8 mouse cellular contexts compared by ENCODE assay signal in the genomic region with DNA sequence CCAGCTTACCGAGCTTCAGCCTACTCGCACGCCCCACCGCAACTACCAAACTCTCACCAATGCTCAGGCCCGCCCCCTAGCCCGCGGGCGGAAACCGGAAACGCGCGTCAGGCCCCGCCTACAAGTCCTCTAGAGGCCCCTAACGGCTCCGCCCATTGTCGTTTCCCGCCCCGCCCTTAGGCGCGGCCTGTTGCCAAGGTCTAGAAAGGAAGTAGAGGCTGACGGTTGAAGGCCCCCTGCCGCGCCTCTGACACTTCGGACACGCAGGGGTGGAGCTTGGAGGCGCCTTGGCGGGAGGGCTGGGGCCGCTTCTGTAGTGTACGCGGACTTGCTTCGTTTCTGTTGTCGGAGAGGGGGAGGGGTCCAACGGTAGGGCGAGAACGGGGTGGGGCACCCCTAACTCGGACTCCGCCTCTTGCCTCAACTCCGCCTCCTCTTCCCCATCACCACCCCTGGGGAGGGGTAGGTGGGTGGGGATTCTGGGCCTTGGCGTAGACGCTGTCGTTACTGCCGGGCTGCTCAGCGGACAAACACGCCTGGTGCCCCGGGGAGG. TPM values are rescaled to one million over a fixed set of nuclear protein-coding genes. Genes with fewer than 3 reads are reported as not detected.
DNase-seq lines count a peak whose midpoint lies in the region; ATAC-seq and TF ChIP-seq lines count a peak whose summit lies in the region.

A gene (minus strand): TSS at position 67 of the 553 bp plus-strand sequence.
A gene (plus strand): TSS at position 489 of the 553 bp plus-strand sequence.

- H3K36me3 ChIP-seq in CH12.LX (replicated peaks in 1 of 2; ENCODE audit: control insufficient read depth in 1 of 2, insufficient read depth in 1 of 2, low read length in 1 of 2), result peaks cover 5 to 20% of the 10 kb centered on the region in 2 experiments
- no peaks in the 10 kb centered on the region; the same call in 1 of the 2 replicates for H3K36me3 ChIP-seq in forebrain, embryonic 12.5 days (replicated peaks)
- 0 out of 2 replicates have a peak, but pooled peaks cover under 1% of the 10 kb centered on the region for H3K36me3 ChIP-seq in heart, postnatal 0 days (replicated peaks; ENCODE audit: control insufficient read depth, insufficient read depth, low read length)
- no peaks in the 10 kb centered on the region for H3K36me3 ChIP-seq in liver, embryonic 16.5 days (ENCODE audit: control insufficient read depth, insufficient read depth)
- peaks cover 16% of the 10 kb centered on the region; the same call in 1 of the 2 replicates for H3K36me3 ChIP-seq in neural tube, embryonic 13.5 days
- no peaks in the 10 kb centered on the region for H3K36me3 ChIP-seq in testis, adult 2 months (ENCODE audit: control insufficient read depth, insufficient read depth, low read length)

- WGBS in forebrain, embryonic 12.5 days, result 17% methylated on average over 38 of the region's 45 CpGs
- 14% methylated on average over 37 of the region's 45 CpGs for WGBS in heart, postnatal 0 days
- WGBS in liver, embryonic 16.5 days (ENCODE audit: insufficient replicate concordance), result 17% methylated on average over 40 of the region's 45 CpGs
- 17% methylated on average over 34 of the region's 45 CpGs for whole genome bisulfite sequencing in neural tube, embryonic 13.5 days

- no peaks in the 10 kb centered on the region for H3K27me3 ChIP-seq in CH12.LX (replicated peaks)
- no peaks in the 10 kb centered on the region for H3K27me3 ChIP-seq in forebrain, embryonic 12.5 days
- H3K27me3 ChIP-seq in heart, postnatal 0 days (ENCODE audit: control insufficient read depth, insufficient read depth, low read length), result no peaks in the 10 kb centered on the region
- no peaks in the 10 kb centered on the region for H3K27me3 ChIP-seq in liver, embryonic 16.5 days (ENCODE audit: control insufficient read depth, insufficient read depth, low read depth, low read length)
- H3K27me3 ChIP-seq in neural tube, embryonic 13.5 days, result no peaks in the 10 kb centered on the region
- no peaks in the 10 kb centered on the region for H3K27me3 ChIP-seq in testis, adult 2 months (ENCODE audit: control insufficient read depth, insufficient read depth, low read length)

- H3K79me2 ChIP-seq in CH12.LX (replicated peaks; ENCODE audit: control insufficient read depth, extremely low read depth, insufficient read depth, poor library complexity, severe bottlenecking), result peaks cover 28% of the 10 kb centered on the region

- peak; percentile 92 for ATAC-seq in forebrain, embryonic 12.5 days (ENCODE audit: low FRiP score)
- ATAC-seq in heart, postnatal 0 days (ENCODE audit: insufficient read depth, low read depth), result peak; percentile 91
- peak; percentile 91 for ATAC-seq in liver, embryonic 16.5 days (ENCODE audit: low read depth)
- ATAC-seq in neural tube, embryonic 13.5 days (ENCODE audit: low read depth), result peak; percentile 90

- dilution Hi-C loops in CH12.LX (cut with MboI; ENCODE audit: extremely low pct_ligation_motif_present, extremely low pct_unique_long_range_greater_than_20kb, low sequenced_read_pairs), result no loop called here

- peak within 1 kb of the TSS; percentile 71 for H3K9ac ChIP-seq in CH12.LX (ENCODE audit: insufficient read depth, low read depth)
- peak within 1 kb of the TSS; percentile 54 for H3K9ac ChIP-seq in forebrain, embryonic 12.5 days
- peak within 1 kb of the TSS; percentile 69 for H3K9ac ChIP-seq in heart, postnatal 0 days (replicated peaks; ENCODE audit: low read depth, low read length)
- H3K9ac ChIP-seq in liver, embryonic 16.5 days (ENCODE audit: low read depth, low read length), result peak within 1 kb of the TSS; percentile 64
- peak within 1 kb of the TSS; percentile 71 for H3K9ac ChIP-seq in neural tube, embryonic 13.5 days

- H3K4me2 ChIP-seq in CH12.LX (ENCODE audit: insufficient read depth, low read depth, poor library complexity, severe bottlenecking), result peak within 1 kb of the TSS; percentile 83
- H3K4me2 ChIP-seq in forebrain, embryonic 12.5 days, result peak within 1 kb of the TSS; percentile 66
- H3K4me2 ChIP-seq in heart, postnatal 0 days (ENCODE audit: low read depth, low read length), result peak within 1 kb of the TSS; percentile 71
- H3K4me2 ChIP-seq in liver, embryonic 16.5 days (ENCODE audit: low read depth, low read length), result peak within 1 kb of the TSS; percentile 76
- peak within 1 kb of the TSS; percentile 68 for H3K4me2 ChIP-seq in neural tube, embryonic 13.5 days

- DNase-seq in CH12.LX (ENCODE audit: extremely low read depth), result peak; percentile 96
- DNase-seq in c-Kit-positive CD71-positive TER-119-negative erythroid progenitor cells, embryonic 14.5 days (ENCODE audit: low read depth), result peak; percentile 90
- peak; percentile 87 for DNase-seq in heart, postnatal 0 days (ENCODE audit: low spot score)
- DNase-seq in kidney, postnatal 4 days, result peak; percentile 96

- peak within 1 kb of the TSS; percentile 97 for H3K27ac ChIP-seq in CH12.LX (ENCODE audit: insufficient read depth, low read depth)
- peak within 1 kb of the TSS; percentile 82 for H3K27ac ChIP-seq in forebrain, embryonic 12.5 days
- H3K27ac ChIP-seq in heart, postnatal 0 days (ENCODE audit: low read depth), result peak within 1 kb of the TSS; percentile 86
- H3K27ac ChIP-seq in liver, embryonic 16.5 days (ENCODE audit: low read length), result peak within 1 kb of the TSS; percentile 94
- peak within 1 kb of the TSS; percentile 79 for H3K27ac ChIP-seq in neural tube, embryonic 13.5 days (replicated peaks)
- peak within 1 kb of the TSS; percentile 57 for H3K27ac ChIP-seq in testis, adult 2 months (ENCODE audit: control insufficient read depth, insufficient read depth, low read depth, low read length)

- H3K4me3 ChIP-seq in CH12.LX (replicated peaks in 1 of 3; ENCODE audit: low read depth in 2 of 3, low read length in 2 of 3, poor library complexity in 1 of 3), result peak within 1 kb of the TSS; percentile 68 to 76 (median 68)
- H3K4me3 ChIP-seq in forebrain, embryonic 12.5 days (replicated peaks), result peak within 1 kb of the TSS; percentile 52
- peak within 1 kb of the TSS; percentile 64 for H3K4me3 ChIP-seq in heart, postnatal 0 days (ENCODE audit: low read depth, low read length)
- peak within 1 kb of the TSS; percentile 72 for H3K4me3 ChIP-seq in liver, embryonic 16.5 days (ENCODE audit: low read depth, low read length)
- H3K4me3 ChIP-seq in neural tube, embryonic 13.5 days, result peak within 1 kb of the TSS; percentile 49
- H3K4me3 ChIP-seq in testis, adult 2 months (ENCODE audit: control insufficient read depth, low read depth, low read length), result peak within 1 kb of the TSS; percentile 91

- in situ Hi-C loops in CH12.LX (cut with MboI; ENCODE audit: low pct_ligation_motif_present, low pct_unique_long_range_greater_than_20kb, low sequenced_read_pairs), result no loop called here

- H3K9me3 ChIP-seq in CH12.LX (replicated peaks; ENCODE audit: low read length), result no peaks in the 10 kb centered on the region
- no peaks in the 10 kb centered on the region for H3K9me3 ChIP-seq in forebrain, embryonic 12.5 days
- H3K9me3 ChIP-seq in heart, postnatal 0 days (replicated peaks; ENCODE audit: control insufficient read depth, low read length), result no peaks in the 10 kb centered on the region
- no peaks in the 10 kb centered on the region for H3K9me3 ChIP-seq in liver, embryonic 16.5 days (replicated peaks; ENCODE audit: control insufficient read depth, low read length)
- no peaks in the 10 kb centered on the region for H3K9me3 ChIP-seq in neural tube, embryonic 13.5 days

- no peak for TF ChIP-seq RAD21 in CH12.LX (IDR thresholded peaks at IDR 0.05; ENCODE audit: low read depth, low read length)

- no peak for TF ChIP-seq CTCF in CH12.LX (conservative IDR thresholded peaks at IDR 0.05 in 1 of 2, IDR thresholded peaks at IDR 0.05 in 1 of 2; ENCODE audit: low read depth in 2 of 2, low read length in 2 of 2)
- TF ChIP-seq CTCF in heart, postnatal 0 days (IDR thresholded peaks at IDR 0.05; ENCODE audit: low read depth), result no peak
- TF ChIP-seq CTCF in testis, adult 2 months (IDR thresholded peaks at IDR 0.05; ENCODE audit: control insufficient read depth, insufficient read depth, insufficient replicate concordance, low read depth, low read length), result no peak

- H3K4me1 ChIP-seq in CH12.LX (ENCODE audit: control insufficient read depth in 1 of 2, insufficient read depth in 2 of 2), result peaks cover 10 to 32% of the 10 kb centered on the region in 2 experiments; a peak in 3 of 4 replicates
- peaks cover 35% of the 10 kb centered on the region for H3K4me1 ChIP-seq in forebrain, embryonic 12.5 days
- H3K4me1 ChIP-seq in heart, postnatal 0 days (ENCODE audit: control insufficient read depth, insufficient read depth), result peaks cover 11% of the 10 kb centered on the region; the same call in 1 of the 2 replicates
- peaks cover 28% of the 10 kb centered on the region for H3K4me1 ChIP-seq in liver, embryonic 16.5 days (ENCODE audit: control insufficient read depth, low read depth, low read length)
- peaks cover 35% of the 10 kb centered on the region for H3K4me1 ChIP-seq in neural tube, embryonic 13.5 days (replicated peaks)
- peaks cover 10% of the 10 kb centered on the region for H3K4me1 ChIP-seq in testis, adult 2 months (ENCODE audit: control insufficient read depth, insufficient read depth, low read length)

- no peak for TF ChIP-seq EP300 in CH12.LX (IDR thresholded peaks at IDR 0.05; ENCODE audit: low read length)
- peak; percentile 90 for TF ChIP-seq EP300 in heart, postnatal 0 days (IDR thresholded peaks at IDR 0.05; ENCODE audit: low read depth)

- peak; percentile 88 for TF ChIP-seq POLR2A in CH12.LX (IDR thresholded peaks at IDR 0.05; ENCODE audit: low read depth, low read length)
- TF ChIP-seq POLR2A in testis, adult 2 months (IDR thresholded peaks at IDR 0.05; ENCODE audit: control insufficient read depth, low read depth, low read length), result peak; percentile 81

RNA-seq across cellular contexts. Expression of the first gene that starts in this region (rescaled TPM):
- total RNA-seq in CH12.LX (2012; rRNA removed) (119 and 134 TPM in 2 replicates), CH12.LX (2014; rRNA removed) (239 TPM in 2 replicates)
- 176 and 181 TPM in 2 replicates for polyA plus RNA-seq in CH12.LX (2012; ENCODE audit: insufficient read length, low read depth)
- polyA plus RNA-seq in forebrain, embryonic 12.5 days (2016; fragmentation: Nextera tagmentation; extraction: Ambion mirVana), result 105 and 117 TPM in 2 replicates
- 65.5 and 65.7 TPM in 2 replicates for total RNA-seq in heart, postnatal 0 days (2014; rRNA removed; ENCODE audit: low replicate concordance)
- polyA plus RNA-seq in heart, postnatal 0 days (2015; fragmentation: Nextera tagmentation; extraction: Ambion mirVana), result 148 and 159 TPM in 2 replicates
- polyA plus RNA-seq in liver, embryonic 16.5 days (2015; fragmentation: Nextera tagmentation; extraction: Ambion mirVana), result 129 and 137 TPM in 2 replicates
- polyA plus RNA-seq in neural tube, embryonic 13.5 days (2015; fragmentation: Nextera tagmentation; extraction: Ambion mirVana), result 147 and 150 TPM in 2 replicates
- 10.8 and 12.2 TPM in 2 replicates for polyA plus RNA-seq in testis, adult 2 months (2012; rRNA removed)

RNA-seq across cellular contexts. Expression of the second gene that starts in this region (rescaled TPM):
- total RNA-seq in CH12.LX (2012; rRNA removed) (5.6 and 5.9 TPM in 2 replicates), CH12.LX (2014; rRNA removed) (2.5 and 2.8 TPM in 2 replicates)
- polyA plus RNA-seq in CH12.LX (2012; ENCODE audit: insufficient read length, low read depth), result 10.2 and 11.4 TPM in 2 replicates
- polyA plus RNA-seq in forebrain, embryonic 12.5 days (2016; fragmentation: Nextera tagmentation; extraction: Ambion mirVana), result 9.2 and 10.4 TPM in 2 replicates
- 22.0 and 27.4 TPM in 2 replicates for total RNA-seq in heart, postnatal 0 days (2014; rRNA removed; ENCODE audit: low replicate concordance)
- polyA plus RNA-seq in heart, postnatal 0 days (2015; fragmentation: Nextera tagmentation; extraction: Ambion mirVana), result 14.1 and 14.3 TPM in 2 replicates
- polyA plus RNA-seq in liver, embryonic 16.5 days (2015; fragmentation: Nextera tagmentation; extraction: Ambion mirVana), result 8.0 and 8.1 TPM in 2 replicates
- polyA plus RNA-seq in neural tube, embryonic 13.5 days (2015; fragmentation: Nextera tagmentation; extraction: Ambion mirVana), result 10.3 and 11.1 TPM in 2 replicates
- 21.1 and 24.4 TPM in 2 replicates for polyA plus RNA-seq in testis, adult 2 months (2012; rRNA removed)

Comparison
In these comparisons a context has a peak if more than half of its experiments do, and no peak if none do; other contexts are left out.
1. Peak in every context shown above with its lines: DNase-seq, ATAC-seq, H3K4me3 ChIP-seq and H3K27ac ChIP-seq.